Mouse (Mus musculus): ENCODE measurements around the gene Git1. TPM values are rescaled to one million over a fixed set of nuclear protein-coding genes. Genes with fewer than 3 reads are reported as not detected.

Gene Git1
- total and polyA plus RNA-seq, 3 experiments: 9.5 to 90.7 (median 42.8) TPM

DNA sequence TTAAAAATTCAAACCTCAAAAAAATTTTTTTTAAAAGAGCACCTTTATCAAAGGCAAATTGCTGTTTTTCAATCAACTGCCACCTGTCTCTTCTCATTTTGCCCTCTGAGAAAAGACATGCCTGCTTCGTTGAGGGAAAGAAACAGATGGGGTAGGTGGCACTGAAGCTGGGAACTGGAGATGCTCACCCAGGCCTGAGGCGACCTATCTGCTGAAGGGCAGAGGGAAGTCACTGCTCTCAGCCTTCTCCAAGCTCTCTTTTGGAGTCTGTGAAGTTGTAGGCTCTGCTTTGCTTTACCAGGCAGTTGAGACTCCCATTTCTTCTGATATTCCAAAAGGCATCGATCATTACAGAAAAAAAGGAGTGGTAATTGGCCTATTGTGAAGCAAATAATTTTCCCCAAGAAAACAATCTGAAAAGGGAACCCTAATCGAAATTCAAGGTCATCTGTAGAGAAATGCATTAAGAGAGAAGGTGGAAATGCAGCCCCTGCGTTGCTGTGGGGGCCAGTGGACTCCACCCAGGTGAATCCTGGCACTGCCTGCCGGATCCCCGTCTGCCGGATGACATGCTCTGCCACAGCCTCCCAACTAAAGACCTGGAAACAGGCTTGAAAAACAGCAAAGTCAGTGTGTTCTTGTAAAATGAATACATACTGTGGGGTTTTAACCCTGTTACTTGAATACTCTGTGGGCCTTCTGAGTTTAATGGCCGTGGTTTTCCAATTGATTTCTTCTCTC, 37.4 kb upstream of the Git1 start:
- H3K4me3 ChIP-seq (ENCODE audit: low read depth, low read length): no peak overlapping the region
- no peaks in the 10 kb centered on the region for H3K27me3 ChIP-seq (ENCODE audit: insufficient read depth, low read length)
- TF ChIP-seq GATA1 (IDR thresholded peaks at IDR 0.05; ENCODE audit: borderline replicate concordance, low read length) (no peak), CTCF (IDR thresholded peaks at IDR 0.05; ENCODE audit: low read depth, low read length) (no peak), GATA2 (IDR thresholded peaks at IDR 0.05; ENCODE audit: borderline replicate concordance, low read depth, low read length) (no peak), TAL1 (conservative IDR thresholded peaks at IDR 0.05; ENCODE audit: low read depth, low read length) (no peak), POLR2AphosphoS5 (IDR thresholded peaks at IDR 0.05; ENCODE audit: insufficient replicate concordance, low read depth, low read length) (no peak)
- DNase-seq (ENCODE audit: low spot score) (no peak), ATAC-seq (ENCODE audit: extremely low read depth, insufficient number of reproducible peaks, low FRiP score, poor library complexity, severe bottlenecking) (no peak)
- peaks cover 36% of the 10 kb centered on the region for H3K36me3 ChIP-seq (replicated peaks)
- no peaks in the 10 kb centered on the region for H3K4me1 ChIP-seq (ENCODE audit: insufficient read depth, low read depth, low read length)
- H3K9me3 ChIP-seq (replicated peaks): no peaks in the 10 kb centered on the region

DNA sequence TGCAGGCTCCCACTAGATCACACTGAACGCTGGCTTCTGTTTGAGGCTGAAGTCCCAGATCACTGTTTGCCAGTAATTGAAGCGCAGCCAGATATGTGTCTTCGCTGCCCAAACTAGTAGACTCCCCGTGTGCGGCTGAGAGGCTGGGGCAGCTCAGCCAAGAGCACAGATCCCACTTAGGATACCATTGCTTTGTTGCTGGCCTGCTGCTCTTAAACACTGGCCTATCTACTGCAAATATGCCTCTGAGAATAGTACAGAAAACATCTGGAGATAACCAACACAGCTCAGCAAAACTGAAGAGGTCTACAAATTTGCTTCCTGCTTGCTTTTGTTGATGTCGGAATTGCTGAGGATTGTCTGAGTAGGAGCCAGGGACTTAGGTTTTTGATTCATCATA, 36.5 kb upstream of the Git1 start:
- Histone ChIP-seq H3K4me1 (ENCODE audit: insufficient read depth, low read depth, low read length) (no peaks in the 10 kb centered on the region), H3K9me3 (replicated peaks) (no peaks in the 10 kb centered on the region), H3K27me3 (ENCODE audit: insufficient read depth, low read length) (peaks cover 2% of the 10 kb centered on the region; the same call in 1 of the 2 replicates), H3K36me3 (replicated peaks) (peaks cover 34% of the 10 kb centered on the region), H3K4me3 (ENCODE audit: low read depth, low read length) (no peak overlapping the region)
- TF ChIP-seq POLR2AphosphoS5 (IDR thresholded peaks at IDR 0.05; ENCODE audit: insufficient replicate concordance, low read depth, low read length) (no peak), GATA1 (IDR thresholded peaks at IDR 0.05; ENCODE audit: borderline replicate concordance, low read length) (no peak), TAL1 (conservative IDR thresholded peaks at IDR 0.05; ENCODE audit: low read depth, low read length) (no peak), GATA2 (IDR thresholded peaks at IDR 0.05; ENCODE audit: borderline replicate concordance, low read depth, low read length) (no peak), CTCF (IDR thresholded peaks at IDR 0.05; ENCODE audit: low read depth, low read length) (no peak)
- DNase-seq (ENCODE audit: low spot score) (no peak), ATAC-seq (ENCODE audit: extremely low read depth, insufficient number of reproducible peaks, low FRiP score, poor library complexity, severe bottlenecking) (no peak)

DNA sequence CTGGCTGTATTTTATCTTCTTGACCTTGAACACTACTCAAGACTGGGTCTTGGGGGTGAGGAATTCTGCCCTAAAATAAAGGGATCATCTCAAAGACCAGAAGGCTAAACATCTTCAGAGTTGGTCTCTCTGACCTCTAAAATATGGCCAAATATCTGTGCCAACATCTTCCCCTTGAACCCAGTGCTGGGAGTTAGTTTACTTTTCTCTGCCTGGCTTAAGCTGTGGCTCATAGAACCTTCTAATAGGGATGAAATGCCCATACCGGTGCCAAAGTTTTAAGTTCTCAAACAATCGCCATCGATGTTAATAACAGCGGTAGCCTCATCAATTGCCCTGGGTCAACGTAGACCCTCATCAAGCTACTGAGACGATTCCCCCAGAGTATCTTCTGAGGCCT, 31.5 kb upstream of the Git1 start:
- DNase-seq (ENCODE audit: low spot score) (no peak), ATAC-seq (ENCODE audit: extremely low read depth, insufficient number of reproducible peaks, low FRiP score, poor library complexity, severe bottlenecking) (no peak)
- Histone ChIP-seq H3K9me3 (replicated peaks) (no peaks in the 10 kb centered on the region), H3K27me3 (ENCODE audit: insufficient read depth, low read length) (peaks cover 48% of the 10 kb centered on the region), H3K36me3 (replicated peaks) (peaks cover 4% of the 10 kb centered on the region), H3K4me3 (ENCODE audit: low read depth, low read length) (no peak overlapping the region), H3K4me1 (ENCODE audit: insufficient read depth, low read depth, low read length) (peaks cover 5% of the 10 kb centered on the region; the same call in 1 of the 2 replicates)
- TF ChIP-seq GATA2 (IDR thresholded peaks at IDR 0.05; ENCODE audit: borderline replicate concordance, low read depth, low read length): no peak
- no peak for TF ChIP-seq POLR2AphosphoS5 (IDR thresholded peaks at IDR 0.05; ENCODE audit: insufficient replicate concordance, low read depth, low read length)
- TF ChIP-seq TAL1 (conservative IDR thresholded peaks at IDR 0.05; ENCODE audit: low read depth, low read length): no peak
- TF ChIP-seq CTCF (IDR thresholded peaks at IDR 0.05; ENCODE audit: low read depth, low read length): no peak
- no peak for TF ChIP-seq GATA1 (IDR thresholded peaks at IDR 0.05; ENCODE audit: borderline replicate concordance, low read length)

DNA sequence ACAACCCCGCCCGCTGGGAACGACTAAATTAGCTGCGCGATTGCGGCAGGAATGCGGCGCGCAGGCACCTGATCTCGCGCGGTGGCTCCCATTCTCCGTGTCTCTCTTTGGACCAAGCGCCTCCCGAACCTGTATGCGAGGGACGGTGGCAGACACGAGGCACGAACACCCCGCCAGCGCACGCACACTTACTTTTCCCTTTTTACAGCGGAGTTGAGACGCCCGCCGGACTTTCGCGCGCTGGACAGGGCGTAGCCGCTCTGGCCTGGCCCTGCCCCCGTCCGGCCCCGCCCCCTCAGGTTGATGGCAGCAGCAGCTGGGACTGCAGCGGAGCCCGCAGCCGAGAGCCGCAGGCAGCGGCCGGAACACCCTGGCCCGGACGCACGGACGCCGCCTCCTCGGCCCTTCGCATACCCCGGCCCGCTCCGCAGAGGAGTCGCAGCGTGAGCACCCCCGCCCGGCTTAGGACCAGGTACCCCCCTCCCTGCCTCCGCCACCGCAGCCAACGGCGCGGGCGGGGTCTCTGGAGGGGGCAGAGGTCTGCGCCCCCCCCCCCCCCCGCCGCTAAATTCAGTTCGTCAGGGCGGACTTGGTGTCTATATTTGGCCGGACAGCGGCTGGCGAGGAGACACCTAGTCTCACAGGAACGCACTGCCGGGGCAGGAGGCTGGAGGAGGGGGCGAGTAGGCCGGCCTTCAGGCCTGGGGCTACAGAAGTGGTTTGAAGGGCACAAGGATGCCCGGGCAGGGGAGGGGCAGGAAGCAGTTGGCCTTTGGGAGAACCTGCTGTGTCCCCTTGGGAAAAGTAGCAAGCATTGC, 30.9 kb upstream of the Git1 start, which contains the start of gene Coro6:
Gene Coro6 (plus strand): TSS at position 129 of the 818 bp plus-strand sequence.
- H3K4me1 ChIP-seq (ENCODE audit: insufficient read depth, low read depth, low read length): peaks cover 7% of the 10 kb centered on the region; the same call in 1 of the 2 replicates
- TF ChIP-seq TAL1 (conservative IDR thresholded peaks at IDR 0.05; ENCODE audit: low read depth, low read length): no peak
- no peak for TF ChIP-seq POLR2AphosphoS5 (IDR thresholded peaks at IDR 0.05; ENCODE audit: insufficient replicate concordance, low read depth, low read length)
- TF ChIP-seq CTCF (IDR thresholded peaks at IDR 0.05; ENCODE audit: low read depth, low read length): no peak
- no peak for TF ChIP-seq GATA1 (IDR thresholded peaks at IDR 0.05; ENCODE audit: borderline replicate concordance, low read length)
- no peak for TF ChIP-seq GATA2 (IDR thresholded peaks at IDR 0.05; ENCODE audit: borderline replicate concordance, low read depth, low read length)
- no peak for ATAC-seq (ENCODE audit: extremely low read depth, insufficient number of reproducible peaks, low FRiP score, poor library complexity, severe bottlenecking)
- H3K4me3 ChIP-seq (ENCODE audit: low read depth, low read length): no peak within 1 kb of the TSS
- H3K27me3 ChIP-seq (ENCODE audit: insufficient read depth, low read length): peaks cover 54% of the 10 kb centered on the region
- no peak for DNase-seq (ENCODE audit: low spot score)
- no peaks in the 10 kb centered on the region for H3K9me3 ChIP-seq (replicated peaks)
- H3K36me3 ChIP-seq (replicated peaks): peaks cover 2% of the 10 kb centered on the region

DNA sequence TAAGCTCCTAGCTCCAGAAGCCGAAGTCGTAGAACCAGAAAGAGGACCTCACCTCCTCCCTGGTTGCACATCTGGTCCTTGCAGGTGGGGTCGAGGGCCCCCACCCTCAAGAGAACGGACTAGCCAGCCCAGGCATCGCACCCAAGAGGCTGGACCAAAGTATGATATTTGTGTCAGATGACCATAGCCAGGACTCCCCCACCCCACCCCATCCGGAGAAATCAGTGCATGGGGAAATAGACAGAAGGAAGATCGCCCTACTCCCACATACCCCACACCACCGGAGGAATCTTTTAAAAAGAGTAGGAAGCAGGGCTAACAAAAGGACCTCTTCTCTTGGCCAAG, 30.3 kb upstream of the Git1 start:
- Histone ChIP-seq H3K27me3 (ENCODE audit: insufficient read depth, low read length) (peaks cover 60% of the 10 kb centered on the region), H3K4me3 (ENCODE audit: low read depth, low read length) (no peak overlapping the region), H3K4me1 (ENCODE audit: insufficient read depth, low read depth, low read length) (peaks cover 7% of the 10 kb centered on the region; the same call in 1 of the 2 replicates), H3K9me3 (replicated peaks) (no peaks in the 10 kb centered on the region), H3K36me3 (replicated peaks) (no peaks in the 10 kb centered on the region)
- ATAC-seq (ENCODE audit: extremely low read depth, insufficient number of reproducible peaks, low FRiP score, poor library complexity, severe bottlenecking) (no peak), DNase-seq (ENCODE audit: low spot score) (no peak)
- no peak for TF ChIP-seq GATA1 (IDR thresholded peaks at IDR 0.05; ENCODE audit: borderline replicate concordance, low read length)
- TF ChIP-seq GATA2 (IDR thresholded peaks at IDR 0.05; ENCODE audit: borderline replicate concordance, low read depth, low read length): no peak
- TF ChIP-seq CTCF (IDR thresholded peaks at IDR 0.05; ENCODE audit: low read depth, low read length): no peak
- TF ChIP-seq POLR2AphosphoS5 (IDR thresholded peaks at IDR 0.05; ENCODE audit: insufficient replicate concordance, low read depth, low read length): no peak
- no peak for TF ChIP-seq TAL1 (conservative IDR thresholded peaks at IDR 0.05; ENCODE audit: low read depth, low read length)

DNA sequence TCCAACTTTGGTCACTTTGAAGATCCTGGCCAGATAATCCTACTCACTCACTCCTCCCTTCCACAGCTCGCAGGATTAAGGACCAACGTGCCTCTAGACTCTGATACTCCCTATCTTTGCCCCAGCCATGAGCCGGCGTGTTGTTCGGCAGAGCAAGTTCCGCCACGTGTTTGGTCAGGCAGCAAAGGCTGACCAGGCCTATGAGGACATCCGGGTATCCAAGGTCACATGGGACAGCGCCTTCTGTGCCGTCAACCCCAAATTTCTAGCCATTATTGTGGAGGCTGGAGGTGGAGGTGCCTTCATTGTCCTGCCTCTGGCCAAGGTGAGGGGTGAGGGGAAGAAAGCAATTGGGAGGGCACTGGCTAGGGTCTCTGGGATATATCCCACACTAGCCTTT, 29.6 kb upstream of the Git1 start:
- Histone ChIP-seq H3K4me1 (ENCODE audit: insufficient read depth, low read depth, low read length) (peaks cover 7% of the 10 kb centered on the region; the same call in 1 of the 2 replicates), H3K27me3 (ENCODE audit: insufficient read depth, low read length) (peaks cover 65% of the 10 kb centered on the region), H3K4me3 (ENCODE audit: low read depth, low read length) (no peak overlapping the region), H3K36me3 (replicated peaks) (no peaks in the 10 kb centered on the region), H3K9me3 (replicated peaks) (no peaks in the 10 kb centered on the region)
- no peak for ATAC-seq (ENCODE audit: extremely low read depth, insufficient number of reproducible peaks, low FRiP score, poor library complexity, severe bottlenecking)
- no peak for DNase-seq (ENCODE audit: low spot score)
- TF ChIP-seq GATA1 (IDR thresholded peaks at IDR 0.05; ENCODE audit: borderline replicate concordance, low read length): no peak
